Comparison of ENCODE assay signal across 8 mouse cellular contexts in the genomic region with DNA sequence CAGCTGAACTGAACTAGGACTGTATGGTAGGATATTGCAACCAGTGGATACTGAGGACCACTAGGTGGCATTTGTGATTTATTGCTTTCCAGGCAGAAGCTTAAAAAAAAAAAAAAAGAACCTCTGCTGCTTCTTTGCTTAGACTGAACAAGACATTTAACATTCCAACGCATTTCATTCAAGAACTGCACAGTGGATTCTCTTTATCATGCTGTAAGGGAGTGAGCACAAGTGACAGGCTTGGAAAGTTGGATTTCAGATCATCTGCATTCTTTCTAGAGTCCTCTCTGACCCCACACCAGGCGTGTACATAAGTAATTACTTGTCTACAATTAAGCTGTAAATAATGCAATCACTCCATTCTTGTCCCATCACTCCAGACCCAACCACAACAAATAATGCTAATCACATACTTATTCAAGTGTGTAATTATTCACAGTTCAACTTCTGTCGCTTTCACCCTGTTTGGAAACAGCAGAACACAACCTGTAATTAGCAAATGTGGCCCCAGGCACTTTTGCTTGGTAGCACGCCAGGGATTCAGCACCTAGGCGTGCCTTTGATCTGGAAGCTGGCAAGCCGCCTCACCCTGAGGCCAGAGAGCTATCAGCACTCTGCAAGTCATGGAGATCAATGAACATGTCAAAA.
DNase-seq lines count a peak whose midpoint lies in the region; ATAC-seq lines count a peak whose summit lies in the region.

No protein-coding gene starts in this region.

- 5% methylated on average over 6 of the region's 6 CpGs for WGBS in hindbrain, embryonic 15.5 days

- DNase-seq in adrenal gland, postnatal 14 days: peak; percentile 15
- no peak for DNase-seq in adrenal gland, adult 8-10 months
- DNase-seq in NIH3T3 (ENCODE audit: low read depth): peak; percentile 51
- DNase-seq in embryo, embryonic 9.5 days (ENCODE audit: extremely low spot score): peak; percentile 42
- peak; percentile 54 for DNase-seq in mesoderm, embryonic 11.5 days (ENCODE audit: low read depth, low spot score)
- no peak for DNase-seq in urinary bladder, postnatal 25 days (ENCODE audit: low spot score)

- H3K4me3 ChIP-seq in hindbrain, embryonic 15.5 days: no peak overlapping the region

- ATAC-seq in hindbrain, embryonic 15.5 days (ENCODE audit: low FRiP score, low read depth): peak; percentile 85
- ATAC-seq in granulocyte monocyte progenitor cell, adult 5-6 weeks (replicated peaks; ENCODE audit: poor library complexity, severe bottlenecking): no peak

- H3K27me3 ChIP-seq in hindbrain, embryonic 15.5 days: no peaks in the 10 kb centered on the region

- no peak overlapping the region for H3K4me2 ChIP-seq in hindbrain, embryonic 15.5 days

- peaks cover 10% of the 10 kb centered on the region for H3K4me1 ChIP-seq in hindbrain, embryonic 15.5 days (replicated peaks)

- no peaks in the 10 kb centered on the region for H3K9me3 ChIP-seq in hindbrain, embryonic 15.5 days

- H3K27ac ChIP-seq in hindbrain, embryonic 15.5 days (replicated peaks): peak overlapping the region; percentile 20; the same call in 1 of the 2 replicates

- no peaks in the 10 kb centered on the region for H3K36me3 ChIP-seq in hindbrain, embryonic 15.5 days

- H3K9ac ChIP-seq in hindbrain, embryonic 15.5 days: no peak overlapping the region

Comparison
In these comparisons a context has a peak if more than half of its experiments do, and no peak if none do; other contexts are left out.
1. DNase-seq: peak in adrenal gland, postnatal 14 days (single experiment), NIH3T3 (single experiment), embryo, embryonic 9.5 days (single experiment) and mesoderm, embryonic 11.5 days (single experiment); none in adrenal gland, adult 8-10 months (single experiment) and urinary bladder, postnatal 25 days (single experiment).